Mouse (Mus musculus): ENCODE measurements at regions not wholly inside any gene's neighbourhood (a gene's known extent, or its start where the extent isn't known, plus 50 kb on each side); places are given as distances from the start of the nearest gene placed in this dataset.
A peak's percentile ranks its signal among the peaks of the same experiment; 100 is the strongest.

DNA sequence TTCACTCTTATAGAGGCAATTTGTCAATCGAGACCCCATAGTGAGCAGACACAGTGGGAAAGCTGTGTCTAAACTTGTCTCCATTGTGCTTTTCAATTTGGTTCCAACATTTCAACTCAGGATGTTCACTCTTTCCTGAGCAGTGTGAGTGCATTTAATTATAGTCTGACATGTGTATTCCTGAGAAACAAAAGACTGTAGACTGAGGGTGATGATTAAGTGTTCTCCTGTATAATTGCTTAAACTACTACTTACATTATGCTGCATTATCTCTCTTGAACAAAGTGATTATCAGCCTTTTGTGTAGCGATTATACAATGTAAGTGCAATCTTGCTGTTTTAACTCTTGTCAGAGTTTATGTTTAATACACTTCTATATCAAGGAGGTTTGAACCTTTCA is 87.9 kb downstream of the 1700008P02Rik start:
- DNase-seq (ENCODE audit: low read depth, low spot score) = peak; percentile 5

GRCm38 (mm10) chr3:6525987-6526386 is 94.3 kb downstream of the 1700008P02Rik start:
- no peak for DNase-seq (ENCODE audit: low read depth, low spot score)

GRCm38 (mm10) chr3:6525173-6525572 is 95.1 kb downstream of the 1700008P02Rik start:
- DNase-seq (ENCODE audit: low read depth, low spot score) = no peak

DNA sequence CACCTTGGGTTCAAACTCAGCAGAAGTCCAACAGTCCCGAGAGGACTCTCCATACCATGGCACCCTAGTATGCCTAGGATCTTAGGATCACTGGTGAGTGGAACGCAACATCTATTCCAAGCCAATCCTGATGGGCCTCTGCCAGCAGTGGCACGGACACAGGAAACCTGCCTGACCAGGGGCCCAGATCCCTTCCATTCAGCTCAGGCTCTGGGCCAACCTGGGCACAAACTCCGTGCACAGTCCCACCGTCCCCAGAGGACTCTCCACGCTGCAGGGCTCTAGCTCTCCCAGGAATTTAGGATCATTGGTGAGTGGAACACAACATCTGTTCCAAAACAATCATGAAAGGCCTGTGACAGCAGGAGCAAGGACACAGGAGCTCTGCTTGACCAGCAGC is 108.9 kb downstream of the 1700008P02Rik start:
- no peak for DNase-seq (ENCODE audit: low read depth, low spot score)

GRCm38 (mm10) chr3:6504136-6504535 is 116.1 kb downstream of the 1700008P02Rik start:
- DNase-seq (ENCODE audit: low read depth, low spot score) = peak; percentile 4

GRCm38 (mm10) chr3:6484041-6484440 is 136.2 kb downstream of the 1700008P02Rik start:
- no peak for DNase-seq (ENCODE audit: low read depth, low spot score)

- no peak for DNase-seq (ENCODE audit: low read depth, low spot score)
Measured at GRCm38 (mm10) chr3:6481610-6482009, 138.6 kb downstream of the 1700008P02Rik start.
